Mouse (Mus musculus) heart, embryonic 12.5 days (tissue): ENCODE measurements around the gene Tbx18. TPM values are rescaled to one million over a fixed set of nuclear protein-coding genes. Genes with fewer than 3 reads are reported as not detected.
A peak's percentile ranks its signal among the peaks of the same experiment; 100 is the strongest.

Source experiments
- ATAC-seq: fragments of 200-750 bp; cut with Nextera tagmentation; 2 replicates; pipeline ENCODE4 v1.8.0; 2017; ENCODE audit warnings: moderate TSS enrichment, moderate library complexity; ENCODE audit not compliant: insufficient number of reproducible peaks, low FRiP score
- H3K27ac ChIP-seq: fragments of 300-500 bp; sonication (generic); 2 replicates; pipeline ENCODE4 v1.5.1; 2016; ENCODE audit warnings: mild to moderate bottlenecking, moderate library complexity; ENCODE audit not compliant: poor library complexity, severe bottlenecking
- H3K27me3 ChIP-seq: fragments of 300-500 bp; sonication (generic); replicated peaks from 2 replicates; pipeline ENCODE4 v1.6.1; 2016; ENCODE audit warnings: mild to moderate bottlenecking, moderate library complexity
- H3K36me3 ChIP-seq: fragments of 300-500 bp; sonication (generic); 2 replicates; pipeline ENCODE4 v1.6.1; 2016; ENCODE audit warnings: mild to moderate bottlenecking, moderate library complexity
- H3K4me1 ChIP-seq: fragments of 300-500 bp; sonication (generic); replicated peaks from 2 replicates; pipeline ENCODE4 v1.6.1; 2016; ENCODE audit warnings: mild to moderate bottlenecking
- H3K4me2 ChIP-seq: fragments of 300-500 bp; sonication (generic); 2 replicates; pipeline ENCODE4 v1.6.1; 2016; ENCODE audit warnings: mild to moderate bottlenecking, moderate library complexity
- H3K4me3 ChIP-seq: fragments of 300-500 bp; sonication (generic); 2 replicates; pipeline ENCODE4 v1.5.1; 2016; ENCODE audit warnings: mild to moderate bottlenecking
- H3K9ac ChIP-seq: fragments of 300-500 bp; sonication (generic); 2 replicates; pipeline ENCODE4 v1.6.1; 2016; ENCODE audit warnings: mild to moderate bottlenecking, moderate library complexity
- H3K9me3 ChIP-seq: fragments of 300-500 bp; sonication (generic); replicated peaks from 2 replicates; pipeline ENCODE4 v1.6.1; 2016; ENCODE audit warnings: mild to moderate bottlenecking, moderate library complexity
- WGBS: fragments of 180-500 bp; shearing (Covaris S2); methylation state at CpG from one replicate; pipeline ENCODE4 v1.1.7; 2016; 5-methylcytosine and 5-hydroxymethylcytosine counted together
- polyA plus RNA-seq: library from polyadenylated mRNA; unstranded; fragments of >200 nt; fragmentation: Nextera tagmentation; extraction: Ambion mirVana; gene quantifications from 2 replicates; pipeline ENCODE4 v1.2.1, GENCODE M21; 2016

Gene Tbx18
- polyA plus RNA-seq, 1 experiment from 2014 or later: 18.9 TPM

DNA sequence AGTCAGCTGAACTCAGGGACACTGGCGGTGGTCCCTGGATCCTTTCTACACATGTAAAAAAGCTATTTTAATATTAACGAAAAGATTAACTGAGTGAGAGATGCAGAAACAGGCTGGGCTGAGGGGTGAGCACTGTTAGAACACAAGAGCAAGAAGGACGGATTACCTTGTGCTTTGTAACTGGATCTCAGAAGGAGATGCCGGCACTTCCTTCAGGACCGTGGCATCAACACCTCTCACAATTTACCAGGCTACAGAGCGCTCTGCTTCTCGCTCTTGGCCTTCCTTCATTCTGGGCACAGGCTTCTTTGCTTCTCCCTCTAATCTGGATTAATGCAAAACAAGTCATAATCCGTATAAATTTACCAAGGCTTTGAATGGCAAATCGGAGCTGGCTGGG, 3.6 kb upstream of the Tbx18 start:
- Histone ChIP-seq H3K36me3 (no peaks in the 10 kb centered on the region), H3K4me2 (no peak overlapping the region), H3K9ac (no peak overlapping the region), H3K4me1 (peaks cover 21% of the 10 kb centered on the region), H3K9me3 (no peaks in the 10 kb centered on the region), H3K27me3 (peaks cover 51% of the 10 kb centered on the region), H3K4me3 (no peak overlapping the region), H3K27ac (no peak overlapping the region)
- ATAC-seq: no peak
- 9% methylated on average over 9 of the region's 9 CpGs for WGBS

DNA sequence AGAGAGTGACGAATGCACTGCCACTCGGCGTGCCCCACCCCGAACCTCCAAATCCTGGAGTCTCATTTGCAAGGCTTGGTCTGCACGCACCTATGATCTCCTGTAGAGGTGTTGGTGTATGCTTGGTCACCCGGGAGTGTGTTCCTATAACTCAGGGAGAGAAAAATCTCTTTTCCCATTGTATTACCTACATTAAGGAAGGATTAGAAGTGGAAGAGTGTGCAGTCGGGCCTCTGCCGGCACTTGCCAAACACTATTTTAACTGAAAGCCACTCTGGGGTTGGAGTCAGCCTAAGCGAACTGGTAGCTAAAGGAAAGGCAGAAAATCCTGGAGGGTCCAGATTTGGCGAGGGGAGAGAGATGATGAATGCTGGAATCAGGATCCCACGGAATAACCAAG, 2.7 kb upstream of the Tbx18 start:
- Histone ChIP-seq H3K27me3 (peaks cover 47% of the 10 kb centered on the region), H3K36me3 (no peaks in the 10 kb centered on the region), H3K4me3 (peak overlapping the region; percentile 23; the same call in 1 of the 2 replicates), H3K27ac (no peak overlapping the region), H3K9me3 (no peaks in the 10 kb centered on the region), H3K4me1 (peaks cover 14% of the 10 kb centered on the region; the same call in 1 of the 2 replicates), H3K4me2 (peak overlapping the region; percentile 57), H3K9ac (no peak overlapping the region)
- 5% methylated on average over 11 of the region's 11 CpGs for WGBS
- ATAC-seq: no peak

DNA sequence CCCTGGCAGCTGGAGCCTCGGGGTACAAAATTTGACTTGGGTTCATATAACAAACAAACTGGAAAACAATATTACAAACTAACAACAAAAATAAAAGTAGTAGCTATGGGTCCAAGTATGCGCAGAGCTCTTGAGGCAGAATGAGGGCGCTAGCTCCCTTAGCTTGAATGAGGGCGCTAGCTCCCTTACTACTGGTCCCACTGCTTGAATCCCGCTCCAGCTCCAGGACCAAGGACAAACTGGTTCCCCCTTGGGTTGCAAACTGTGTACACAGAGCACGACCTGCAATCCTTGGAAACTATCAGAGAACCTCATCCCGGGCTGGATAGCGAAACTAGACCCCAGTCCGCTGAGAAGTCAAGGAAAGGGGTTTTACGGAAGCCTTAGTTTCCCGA, 2.2 kb upstream of the Tbx18 start:
- Histone ChIP-seq H3K4me1 (peaks cover 14% of the 10 kb centered on the region; the same call in 1 of the 2 replicates), H3K9ac (no peak overlapping the region), H3K27me3 (peaks cover 43% of the 10 kb centered on the region), H3K36me3 (no peaks in the 10 kb centered on the region), H3K4me3 (peak overlapping the region; percentile 23; the same call in 1 of the 2 replicates), H3K27ac (no peak overlapping the region), H3K4me2 (peak overlapping the region; percentile 57), H3K9me3 (no peaks in the 10 kb centered on the region)
- 5% methylated on average over 11 of the region's 11 CpGs for WGBS
- ATAC-seq: no peak

DNA sequence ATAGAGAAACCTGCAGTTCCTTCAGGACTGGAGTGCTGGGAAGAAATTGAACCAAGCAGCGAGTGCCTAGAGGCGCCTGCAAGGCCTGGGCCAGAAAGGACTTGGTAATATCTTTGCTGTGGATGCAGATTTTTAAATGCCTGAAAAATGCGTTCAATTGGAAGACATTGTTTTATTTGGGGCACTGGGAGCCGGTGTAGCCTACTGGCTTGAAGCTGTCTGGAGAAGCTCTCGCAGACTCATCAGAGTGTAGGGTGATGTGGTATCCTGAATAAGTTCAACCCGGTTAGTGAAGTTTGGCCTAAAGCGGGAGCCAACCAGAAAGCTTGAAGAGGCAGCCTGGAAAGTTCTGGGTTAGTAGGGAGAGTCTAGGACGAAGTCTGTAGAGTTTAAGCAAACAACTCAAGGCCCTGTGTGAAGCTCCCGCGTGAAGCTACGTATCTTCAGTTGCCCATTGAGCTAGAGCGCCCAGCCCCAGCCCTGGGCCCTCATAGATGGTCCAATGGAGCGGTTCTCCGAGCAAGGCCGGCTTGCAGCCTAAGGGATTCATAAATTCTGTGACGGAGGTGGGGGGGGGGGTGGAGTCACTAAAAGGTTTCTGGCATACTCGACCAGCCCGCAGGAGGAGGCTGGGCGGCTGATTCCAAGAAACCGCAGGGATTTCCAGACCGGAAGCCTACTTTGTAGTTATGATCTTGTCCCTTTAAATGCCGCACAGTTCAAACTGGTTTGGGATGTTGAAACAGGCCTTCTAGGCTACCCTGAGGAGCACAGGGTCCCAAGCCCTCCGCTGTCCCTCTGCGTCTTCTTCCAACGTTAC, 1.6 kb upstream of the Tbx18 start:
- H3K27ac ChIP-seq: no peak overlapping the region
- peak overlapping the region; percentile 57 for H3K4me2 ChIP-seq
- 11% methylated on average over 25 of the region's 25 CpGs for WGBS
- no peaks in the 10 kb centered on the region for H3K9me3 ChIP-seq
- ATAC-seq: no peak
- H3K36me3 ChIP-seq: no peaks in the 10 kb centered on the region
- no peak overlapping the region for H3K9ac ChIP-seq
- peak overlapping the region; percentile 23 for H3K4me3 ChIP-seq
- peaks cover 14% of the 10 kb centered on the region; the same call in 1 of the 2 replicates for H3K4me1 ChIP-seq
- H3K27me3 ChIP-seq: peaks cover 43% of the 10 kb centered on the region

DNA sequence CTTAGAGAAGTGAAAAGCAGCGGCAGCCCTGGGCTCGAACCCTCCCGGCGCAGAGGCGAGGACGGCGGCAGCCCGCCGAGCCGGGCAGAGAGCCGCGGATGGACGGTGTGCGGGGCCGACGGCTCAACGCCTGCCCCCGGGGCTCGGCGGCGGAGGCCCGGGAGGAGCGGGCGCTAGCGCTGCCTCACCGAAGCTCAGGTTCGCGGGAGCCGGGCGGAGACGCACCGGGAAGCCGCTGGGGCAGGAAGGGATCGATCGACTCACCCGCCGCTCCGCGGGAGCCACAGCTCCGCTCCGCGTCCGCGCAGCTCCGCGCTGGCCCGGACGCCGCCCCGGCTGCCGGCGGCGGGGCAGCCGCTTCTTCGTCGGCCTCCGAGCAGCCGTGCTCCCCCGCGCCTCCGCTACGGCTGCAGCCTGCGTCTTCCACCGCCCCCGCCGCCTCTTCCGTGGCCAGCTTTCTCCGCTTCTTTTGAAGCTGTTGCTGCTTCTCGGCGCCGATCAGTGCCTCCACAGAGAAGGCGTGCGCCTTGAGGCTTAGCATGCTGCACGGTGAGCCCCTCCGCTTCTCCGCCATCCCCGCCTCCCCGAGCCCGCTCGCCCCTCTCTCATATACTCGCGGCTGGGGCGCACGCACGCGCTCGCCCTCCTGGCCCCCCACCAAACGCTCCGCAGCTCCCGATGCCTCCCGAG, 644 bp downstream of the Tbx18 start:
- Histone ChIP-seq H3K9me3 (no peaks in the 10 kb centered on the region), H3K4me1 (peaks cover 14% of the 10 kb centered on the region; the same call in 1 of the 2 replicates), H3K27ac (peak overlapping the region; percentile 87), H3K4me3 (peak overlapping the region; percentile 72), H3K9ac (peak overlapping the region; percentile 87), H3K27me3 (peaks cover 33% of the 10 kb centered on the region), H3K4me2 (peak overlapping the region; percentile 73), H3K36me3 (no peaks in the 10 kb centered on the region)
- ATAC-seq: peak; percentile 56
- under 1% methylated on average over 86 of the region's 91 CpGs for WGBS

DNA sequence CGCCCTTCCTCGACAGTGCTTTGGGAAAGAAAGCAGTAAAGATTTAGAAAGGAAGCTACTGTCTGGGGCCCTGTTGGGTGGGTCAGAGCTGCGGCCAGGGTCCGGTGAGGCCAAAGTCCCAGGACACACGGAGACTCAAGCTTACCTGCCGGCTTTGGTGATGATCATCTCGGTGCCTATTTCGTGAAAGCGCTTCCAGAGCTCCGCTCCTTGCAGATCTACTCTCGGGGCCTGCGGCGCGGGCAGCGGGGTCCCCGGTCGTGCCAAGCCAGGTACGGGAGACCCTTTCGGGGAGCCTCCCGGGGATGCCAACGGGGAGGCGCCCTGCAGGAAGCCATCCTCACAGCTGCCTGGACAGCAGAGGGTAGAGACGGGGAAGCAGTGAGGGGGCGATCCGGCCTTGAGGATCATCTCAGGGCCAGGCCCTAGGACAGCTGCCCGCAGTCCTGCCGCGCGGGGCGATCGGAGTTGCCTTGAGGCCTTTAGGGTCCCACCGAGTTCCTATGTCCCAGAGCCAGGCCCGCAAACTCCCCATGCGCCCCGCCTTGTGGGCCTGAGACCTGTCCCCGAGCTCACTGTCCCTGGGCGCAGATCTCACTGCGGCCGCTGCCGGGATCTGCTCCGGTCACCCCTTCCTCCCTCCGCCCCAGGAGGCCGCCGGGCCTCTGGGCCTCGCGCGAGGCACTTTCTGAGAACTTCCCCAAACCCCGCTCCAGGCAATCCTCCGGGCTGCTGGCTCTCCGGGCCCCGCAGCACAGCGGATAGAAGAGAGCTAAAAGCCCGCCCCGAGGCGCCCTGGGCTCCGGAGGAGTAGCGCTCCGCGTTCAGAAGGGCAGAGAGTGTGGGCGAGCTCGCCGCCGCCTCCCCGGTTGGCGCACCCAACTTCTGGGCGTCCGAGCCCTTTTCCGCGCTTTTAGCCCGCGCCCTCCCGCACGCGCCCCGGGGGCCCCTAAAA, 1.5 kb downstream of the Tbx18 start:
- Histone ChIP-seq H3K9ac (peak overlapping the region; percentile 87), H3K27ac (peak overlapping the region; percentile 87), H3K9me3 (no peaks in the 10 kb centered on the region), H3K36me3 (no peaks in the 10 kb centered on the region), H3K4me1 (peaks cover 14% of the 10 kb centered on the region; the same call in 1 of the 2 replicates), H3K4me2 (peak overlapping the region; percentile 73), H3K4me3 (peak overlapping the region; percentile 72), H3K27me3 (peaks cover 25% of the 10 kb centered on the region)
- peak; percentile 52; the same call in 1 of the 2 replicates for ATAC-seq
- 1% methylated on average over 75 of the region's 75 CpGs for WGBS

DNA sequence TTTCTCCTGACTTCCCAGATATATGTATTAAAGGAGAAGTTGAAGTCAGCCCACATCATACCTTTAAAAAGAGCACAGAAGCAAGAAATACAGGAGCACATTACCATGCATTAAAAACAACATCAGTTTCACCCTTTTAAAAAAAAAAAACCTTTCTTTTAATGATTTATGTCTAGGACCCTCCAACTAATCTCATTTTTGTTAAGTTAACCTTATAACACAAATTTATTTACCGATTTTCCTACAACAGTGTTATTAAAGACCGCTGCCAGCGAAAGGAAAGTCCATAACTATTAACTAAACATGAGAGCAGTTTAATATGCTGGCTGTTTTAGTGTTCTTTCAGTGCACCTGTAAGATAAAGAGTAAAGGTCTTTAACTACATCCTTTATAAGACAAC, 3.0 kb downstream of the Tbx18 start:
- Histone ChIP-seq H3K4me3 (no peak overlapping the region), H3K27me3 (peaks cover 22% of the 10 kb centered on the region), H3K9me3 (no peaks in the 10 kb centered on the region), H3K9ac (no peak overlapping the region), H3K27ac (no peak overlapping the region), H3K4me1 (peaks cover 8% of the 10 kb centered on the region; the same call in 1 of the 2 replicates), H3K36me3 (peaks cover 3% of the 10 kb centered on the region; the same call in 1 of the 2 replicates), H3K4me2 (no peak overlapping the region)
- ATAC-seq: no peak
- 29% methylated on average over 3 of the region's 3 CpGs for WGBS

DNA sequence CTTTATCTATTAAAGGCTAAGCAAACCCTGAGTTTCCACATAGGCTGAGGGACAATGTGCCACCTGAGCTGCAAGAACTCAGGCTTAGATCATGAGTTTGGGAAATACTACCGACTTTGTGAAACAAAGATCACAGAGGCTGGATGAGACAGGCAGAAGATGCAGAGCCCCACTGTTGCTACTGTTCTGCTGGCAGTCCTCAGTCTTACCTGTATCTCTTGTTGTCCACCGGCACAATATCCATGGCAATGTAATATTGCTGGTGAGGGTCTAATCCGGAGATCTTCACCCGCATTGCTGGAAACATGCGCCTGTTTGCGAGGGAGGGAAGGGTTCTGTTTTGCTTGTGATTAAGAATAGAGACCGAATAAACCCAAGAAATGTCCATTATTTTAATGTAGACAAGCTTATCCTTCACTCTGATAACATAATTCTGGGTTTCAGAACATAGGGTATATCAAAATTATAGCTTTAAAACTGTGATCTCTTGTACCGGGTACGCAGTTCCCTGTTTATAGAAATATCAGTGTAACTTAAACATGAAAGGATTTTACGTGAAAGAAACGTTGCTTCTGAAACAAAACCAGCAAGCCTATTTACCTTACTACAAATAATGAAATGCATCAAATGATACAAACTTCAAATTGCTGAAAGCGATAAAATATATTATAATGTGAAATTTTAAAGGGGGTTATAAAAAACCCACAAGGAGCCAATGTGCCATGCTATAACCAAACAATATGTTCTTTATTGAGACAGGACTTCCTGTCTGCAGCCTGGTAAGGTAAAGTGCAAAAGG, 3.7 kb downstream of the Tbx18 start:
- H3K9me3 ChIP-seq: no peaks in the 10 kb centered on the region
- ATAC-seq: no peak
- peaks cover 3% of the 10 kb centered on the region; the same call in 1 of the 2 replicates for H3K36me3 ChIP-seq
- H3K4me2 ChIP-seq: peak overlapping the region; percentile 51
- H3K27ac ChIP-seq: no peak overlapping the region
- H3K27me3 ChIP-seq: peaks cover 16% of the 10 kb centered on the region
- H3K9ac ChIP-seq: peak overlapping the region; percentile 56; the same call in 1 of the 2 replicates
- WGBS: 24% methylated on average over 12 of the region's 12 CpGs
- H3K4me3 ChIP-seq: peak overlapping the region; percentile 29
- H3K4me1 ChIP-seq: peaks cover 2% of the 10 kb centered on the region; the same call in 1 of the 2 replicates

DNA sequence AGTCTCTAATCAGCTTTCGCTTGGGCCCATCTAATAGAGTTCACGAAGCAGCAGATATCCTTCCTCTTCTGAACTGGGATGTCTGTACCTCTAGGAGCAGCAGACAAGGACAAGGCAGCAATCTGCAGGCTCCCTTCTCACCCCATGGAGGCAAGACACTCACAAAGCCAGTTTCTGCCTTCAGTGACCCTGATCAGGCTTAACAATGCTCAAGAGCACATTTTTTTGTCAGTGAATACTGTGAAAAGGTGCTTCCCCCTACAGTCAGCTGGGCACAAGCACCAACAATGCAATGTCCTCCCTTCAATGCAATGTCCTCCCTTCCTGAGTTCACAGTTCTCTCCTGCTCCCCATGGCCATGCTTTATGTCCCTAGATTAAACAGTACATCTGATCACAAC, 9.3 kb downstream of the Tbx18 start:
- peaks cover 9% of the 10 kb centered on the region; the same call in 1 of the 2 replicates for H3K4me1 ChIP-seq
- peaks cover 14% of the 10 kb centered on the region; the same call in 1 of the 2 replicates for H3K36me3 ChIP-seq
- peak overlapping the region; percentile 32 for H3K4me2 ChIP-seq
- peaks cover 15% of the 10 kb centered on the region for H3K27me3 ChIP-seq
- H3K9ac ChIP-seq: no peak overlapping the region
- H3K9me3 ChIP-seq: no peaks in the 10 kb centered on the region
- 29% methylated on average over 2 of the region's 2 CpGs for WGBS
- peak overlapping the region; percentile 38; the same call in 1 of the 2 replicates for H3K27ac ChIP-seq
- no peak overlapping the region for H3K4me3 ChIP-seq
- ATAC-seq: no peak

DNA sequence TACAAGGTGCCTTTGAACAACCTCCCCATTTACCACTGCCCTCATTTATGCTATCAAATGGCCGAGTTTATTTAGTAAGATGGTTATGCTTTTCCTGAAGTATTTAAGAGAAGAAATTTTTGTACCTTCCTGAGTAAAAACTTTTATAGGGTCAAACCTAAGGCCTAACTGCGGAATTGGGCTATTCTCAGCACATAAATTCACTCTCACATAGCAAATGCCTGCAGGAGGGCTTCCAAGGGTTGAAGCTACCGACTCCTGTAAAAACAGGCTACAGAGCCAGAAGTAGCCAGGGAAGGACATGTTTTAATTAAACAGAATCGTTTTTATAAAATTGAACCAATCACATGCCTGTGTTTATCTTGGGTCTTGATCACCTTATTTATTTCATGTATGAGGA, 20.7 kb downstream of the Tbx18 start:
- no peak for ATAC-seq
- Histone ChIP-seq H3K9ac (no peak overlapping the region), H3K4me2 (no peak overlapping the region), H3K4me1 (no peaks in the 10 kb centered on the region), H3K27ac (no peak overlapping the region), H3K4me3 (no peak overlapping the region), H3K27me3 (peaks cover 4% of the 10 kb centered on the region; the same call in 1 of the 2 replicates), H3K36me3 (peaks cover 26% of the 10 kb centered on the region), H3K9me3 (no peaks in the 10 kb centered on the region)
- WGBS: 68% methylated on average over 4 of the region's 4 CpGs
